Mouse (Mus musculus) ES-Bruce4 (cell line): ENCODE data around the gene Nme8. TPM values are rescaled to one million over a fixed set of nuclear protein-coding genes. Genes with fewer than 3 reads are reported as not detected.

ENCODE experiments used
- H3K27ac ChIP-seq: 2 replicates; pipeline ENCODE4 v1.5.1; 2012; ENCODE audit warnings: low read length, inconsistent platforms; ENCODE audit not compliant: insufficient read depth
- H3K27me3 ChIP-seq: 2 replicates; pipeline ENCODE4 v1.6.1; 2012; ENCODE audit warnings: mild to moderate bottlenecking, low read length, inconsistent platforms; ENCODE audit not compliant: control insufficient read depth, poor library complexity, insufficient read depth, severe bottlenecking
- H3K36me3 ChIP-seq: 2 replicates; pipeline ENCODE4 v1.6.1; 2012; ENCODE audit warnings: inconsistent platforms, mild to moderate bottlenecking, low read length, moderate library complexity; ENCODE audit not compliant: control insufficient read depth, poor library complexity, insufficient read depth, severe bottlenecking
- H3K4me1 ChIP-seq: one replicate; pipeline ENCODE4 v1.8.1; 2011; ENCODE audit warnings: low read length; ENCODE audit not compliant: control insufficient read depth, insufficient read depth
- H3K4me3 ChIP-seq: 2 replicates; pipeline ENCODE4 v1.5.1; 2011; ENCODE audit warnings: low read depth, mild to moderate bottlenecking, low read length
- H3K9ac ChIP-seq: 2 replicates; pipeline ENCODE4 v1.6.1; 2012; ENCODE audit warnings: low read depth, mild to moderate bottlenecking, inconsistent platforms; ENCODE audit not compliant: poor library complexity, severe bottlenecking
- H3K9me3 ChIP-seq: replicated peaks from 2 replicates; pipeline ENCODE4 v1.6.1; 2012; ENCODE audit warnings: mild to moderate bottlenecking, low read length, inconsistent platforms; ENCODE audit not compliant: control insufficient read depth, poor library complexity, insufficient read depth, severe bottlenecking
- CTCF ChIP-seq: IDR thresholded peaks from one replicate; pipeline ENCODE4 v1.8.1; 2011; ENCODE audit warnings: low read depth, low read length
- EP300 ChIP-seq: IDR thresholded peaks from 2 replicates; pipeline ENCODE4 v1.6.1; 2011; ENCODE audit warnings: low read depth, low read length; ENCODE audit not compliant: insufficient read depth
- POLR2A ChIP-seq: IDR thresholded peaks from one replicate; pipeline ENCODE4 v1.8.1; 2011; ENCODE audit warnings: low read length; ENCODE audit not compliant: insufficient read depth
- polyA plus RNA-seq: library from polyadenylated mRNA; stranded (reverse); fragments of >200 nt; gene quantifications from 2 replicates; pipeline ENCODE4 v1.2.4, GENCODE M21; 2011; ENCODE audit warnings: low read depth; ENCODE audit not compliant: missing spikeins, insufficient read depth, insufficient read length

Gene Nme8
- polyA plus RNA-seq, 1 experiment, result not detected

- TF ChIP-seq POLR2A (no peak), CTCF (no peak), EP300 (peak; percentile 89)
- H3K9ac ChIP-seq, result no peak overlapping the region
- no peaks in the 10 kb centered on the region for H3K9me3 ChIP-seq
- H3K4me3 ChIP-seq, result no peak overlapping the region
- peak overlapping the region; percentile 29; the same call in 1 of the 2 replicates for H3K27ac ChIP-seq
- H3K27me3 ChIP-seq, result no peaks in the 10 kb centered on the region
- H3K4me1 ChIP-seq, result peaks cover 2% of the 10 kb centered on the region
- no peaks in the 10 kb centered on the region for H3K36me3 ChIP-seq
Measured at GRCm38 (mm10) chr13:19630768-19631709, 66.6 kb downstream of the Nme8 start.

GRCm38 (mm10) chr13:19626473-19626872 lies 71.1 kb downstream of the Nme8 start:
- no peaks in the 10 kb centered on the region for H3K9me3 ChIP-seq
- no peak overlapping the region for H3K27ac ChIP-seq
- H3K27me3 ChIP-seq, result no peaks in the 10 kb centered on the region
- H3K4me1 ChIP-seq, result peaks cover 2% of the 10 kb centered on the region
- no peak overlapping the region for H3K4me3 ChIP-seq
- H3K9ac ChIP-seq, result no peak overlapping the region
- TF ChIP-seq CTCF, result no peak
- TF ChIP-seq EP300, result no peak
- TF ChIP-seq POLR2A, result no peak
- no peaks in the 10 kb centered on the region for H3K36me3 ChIP-seq

GRCm38 (mm10) chr13:19624632-19625320 lies 72.8 kb downstream of the Nme8 start:
- Histone ChIP-seq H3K27ac (no peak overlapping the region), H3K9me3 (no peaks in the 10 kb centered on the region), H3K9ac (no peak overlapping the region), H3K4me3 (no peak overlapping the region), H3K4me1 (peaks cover 2% of the 10 kb centered on the region), H3K36me3 (no peaks in the 10 kb centered on the region), H3K27me3 (no peaks in the 10 kb centered on the region)
- TF ChIP-seq POLR2A (no peak), CTCF (no peak)

- TF ChIP-seq POLR2A, result no peak
- no peak for TF ChIP-seq CTCF
- no peak for TF ChIP-seq EP300
- Histone ChIP-seq H3K9me3 (no peaks in the 10 kb centered on the region), H3K27ac (no peak overlapping the region), H3K27me3 (no peaks in the 10 kb centered on the region), H3K9ac (peak overlapping the region; percentile 54), H3K4me1 (peaks cover 2% of the 10 kb centered on the region), H3K4me3 (peak overlapping the region; percentile 61), H3K36me3 (no peaks in the 10 kb centered on the region)
Measured at GRCm38 (mm10) chr13:19623228-19623905, 74.2 kb downstream of the Nme8 start.

- Histone ChIP-seq H3K9me3 (no peaks in the 10 kb centered on the region), H3K36me3 (no peaks in the 10 kb centered on the region), H3K4me1 (no peaks in the 10 kb centered on the region), H3K4me3 (peak within 1 kb of the TSS; percentile 61), H3K27ac (no peak within 1 kb of the TSS), H3K9ac (peak within 1 kb of the TSS; percentile 54), H3K27me3 (no peaks in the 10 kb centered on the region)
- TF ChIP-seq CTCF, result peak; percentile 31
- TF ChIP-seq POLR2A, result no peak
- TF ChIP-seq EP300, result no peak
Measured at GRCm38 (mm10) chr13:19622573-19623227, 74.9 kb downstream of the Nme8 start, which contains the start of gene Sfrp4. Gene Sfrp4 (plus strand): TSS chr13:19623104.
